Mouse (Mus musculus): ENCODE results near the gene Rapgef5. TPM values are rescaled to one million over a fixed set of nuclear protein-coding genes. Genes with fewer than 3 reads are reported as not detected.

The Rapgef5 gene
- total RNA-seq, 2 experiments from 2014 or later, result 44.2 to 48.3 TPM

- DNase-seq (ENCODE audit: low spot score in 2 of 2), result no peak
Measured at GRCm38 (mm10) chr12:117666391-117666790, 150.1 kb downstream of the Rapgef5 start.

- DNase-seq (ENCODE audit: low spot score in 2 of 2), result no peak
Measured at GRCm38 (mm10) chr12:117669610-117670400, 153.5 kb downstream of the Rapgef5 start.

- DNase-seq (ENCODE audit: low spot score in 2 of 2), result no peak
Measured at GRCm38 (mm10) chr12:117673188-117673587, 156.9 kb downstream of the Rapgef5 start.

GRCm38 (mm10) chr12:117674511-117674910 lies 158.2 kb downstream of the Rapgef5 start:
- DNase-seq (ENCODE audit: low spot score in 2 of 2), result no peak

- no peak for DNase-seq (ENCODE audit: low spot score in 2 of 2)
Measured at GRCm38 (mm10) chr12:117676265-117676664, 160.0 kb downstream of the Rapgef5 start.

GRCm38 (mm10) chr12:117678916-117679315 lies 162.6 kb downstream of the Rapgef5 start:
- no peak for DNase-seq (ENCODE audit: low spot score in 2 of 2)

GRCm38 (mm10) chr12:117679795-117680194 lies 163.5 kb downstream of the Rapgef5 start:
- no peak for DNase-seq (ENCODE audit: low spot score in 2 of 2)

- DNase-seq (ENCODE audit: low spot score in 2 of 2), result no peak
Measured at GRCm38 (mm10) chr12:117681273-117681672, 165.0 kb downstream of the Rapgef5 start.

- DNase-seq (ENCODE audit: low spot score in 2 of 2), result no peak
Measured at GRCm38 (mm10) chr12:117683377-117683776, 167.1 kb downstream of the Rapgef5 start.

- no peak for DNase-seq (ENCODE audit: low spot score in 2 of 2)
Measured at GRCm38 (mm10) chr12:117683984-117684383, 167.7 kb downstream of the Rapgef5 start.

- no peak for DNase-seq (ENCODE audit: low spot score in 2 of 2)
Measured at GRCm38 (mm10) chr12:117684788-117685187, 168.5 kb downstream of the Rapgef5 start.

GRCm38 (mm10) chr12:117685336-117685735 lies 169.1 kb downstream of the Rapgef5 start:
- no peak for DNase-seq (ENCODE audit: low spot score in 2 of 2)

GRCm38 (mm10) chr12:117686732-117687131 lies 170.5 kb downstream of the Rapgef5 start:
- DNase-seq (ENCODE audit: low spot score in 2 of 2), result no peak

GRCm38 (mm10) chr12:117688655-117689548 lies 172.6 kb downstream of the Rapgef5 start:
- DNase-seq (ENCODE audit: low spot score in 2 of 2), result no peak

- DNase-seq (ENCODE audit: low spot score in 2 of 2), result no peak
Measured at GRCm38 (mm10) chr12:117691336-117691735, 175.1 kb downstream of the Rapgef5 start.

GRCm38 (mm10) chr12:117692775-117693174 lies 176.5 kb downstream of the Rapgef5 start:
- no peak for DNase-seq (ENCODE audit: low spot score in 2 of 2)

- DNase-seq (ENCODE audit: low spot score in 2 of 2), result no peak
Measured at GRCm38 (mm10) chr12:117699950-117700665, 183.8 kb downstream of the Rapgef5 start.

GRCm38 (mm10) chr12:117700927-117701326 lies 184.6 kb downstream of the Rapgef5 start:
- no peak for DNase-seq (ENCODE audit: low spot score in 2 of 2)

- no peak for DNase-seq (ENCODE audit: low spot score in 2 of 2)
Measured at GRCm38 (mm10) chr12:117702291-117702690, 186.0 kb downstream of the Rapgef5 start.

- DNase-seq (ENCODE audit: low spot score in 2 of 2), result no peak
Measured at GRCm38 (mm10) chr12:117702928-117703327, 186.6 kb downstream of the Rapgef5 start.

- DNase-seq (ENCODE audit: low spot score in 2 of 2), result no peak
Measured at GRCm38 (mm10) chr12:117703413-117703812, 187.1 kb downstream of the Rapgef5 start.
